Mouse (Mus musculus): ENCODE data around the gene Capzb.

DNA sequence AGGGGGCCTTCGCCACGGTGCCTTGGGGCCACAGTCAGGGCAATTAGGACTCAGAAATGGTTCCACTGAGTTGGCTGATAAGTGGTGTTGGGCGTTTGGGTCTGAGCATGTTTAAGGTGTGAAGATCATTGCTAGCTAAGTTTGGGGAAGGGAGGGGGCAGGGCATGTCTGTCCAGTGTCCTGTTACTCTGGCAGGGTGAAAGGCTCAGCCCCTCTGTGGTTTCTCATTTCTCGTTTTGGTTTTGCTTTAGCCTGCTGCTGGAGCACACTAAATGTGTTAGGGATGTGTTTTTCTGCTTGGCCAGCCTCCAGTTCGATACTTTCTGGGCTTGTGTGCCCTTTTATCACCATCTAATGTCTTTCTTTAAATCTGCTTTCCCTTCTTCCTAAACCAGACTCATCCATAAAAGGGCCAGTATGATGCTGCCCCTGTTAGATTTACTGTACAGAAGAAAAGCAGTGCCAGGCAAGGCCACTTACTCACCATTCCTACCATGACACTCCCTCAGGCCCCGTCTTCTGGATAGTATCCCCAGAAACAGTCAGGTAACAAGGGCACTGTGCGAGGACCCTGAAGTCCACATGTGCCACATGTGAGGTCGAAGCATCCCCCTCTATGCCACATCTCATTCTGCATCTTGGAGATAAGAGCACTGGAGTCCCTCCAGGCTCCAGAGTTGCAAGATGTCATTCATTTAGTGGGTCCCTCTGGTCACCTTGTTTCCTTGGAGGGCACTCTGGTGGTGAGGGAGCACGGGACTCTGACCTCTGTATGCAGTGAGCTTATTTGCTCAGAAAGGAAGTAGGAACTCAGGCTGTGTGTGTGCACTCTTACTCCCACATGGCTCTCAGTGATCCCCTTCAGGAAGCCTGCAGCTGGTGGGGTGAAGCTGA, 15.8 kb downstream of the Capzb start:
- no peak for TF ChIP-seq CTCF (IDR thresholded peaks at IDR 0.05; ENCODE audit: insufficient read depth, low read depth, low read length)
- no peak for TF ChIP-seq POLR2A (IDR thresholded peaks at IDR 0.05; ENCODE audit: insufficient read depth, low read depth, low read length)

Data from olfactory bulb, adult 2 months (tissue).